Mouse (Mus musculus): ENCODE measurements at regions not wholly inside any gene's neighbourhood (a gene's known extent, or its start where the extent isn't known, plus 50 kb on each side); places are given as distances from the start of the nearest gene placed in this dataset.

- no peak for TF ChIP-seq CTCF (conservative IDR thresholded peaks at IDR 0.05; ENCODE audit: low read length)
- no peak for TF ChIP-seq POU5F1 (IDR thresholded peaks at IDR 0.05; ENCODE audit: borderline replicate concordance, low read length)
Measured at GRCm38 (mm10) chr12:25650237-25650636, 553.3 kb upstream of the Id2 start.
